Mouse (Mus musculus): Measurements from ENCODE around the gene Hoxa10. TPM values are rescaled to one million over a fixed set of nuclear protein-coding genes. Genes with fewer than 3 reads are reported as not detected.

Gene Hoxa10
- polyA plus RNA-seq, 1 experiment from 2014 or later: 0.08 TPM

GRCm38 (mm10) chr6:52270494-52271480, 30.1 kb upstream of the Hoxa10 start:
- ATAC-seq (ENCODE audit: insufficient read depth): no peak
- 8% methylated on average over 23 of the region's 23 CpGs for WGBS (ENCODE audit: insufficient replicate concordance)
- no peaks in the 10 kb centered on the region for H3K36me3 ChIP-seq (replicated peaks)
- no peak overlapping the region for H3K4me3 ChIP-seq (replicated peaks)
- H3K4me2 ChIP-seq: no peak overlapping the region
- no peak overlapping the region for H3K9ac ChIP-seq
- peaks cover 97% of the 10 kb centered on the region for H3K27me3 ChIP-seq
- no peaks in the 10 kb centered on the region for H3K9me3 ChIP-seq (replicated peaks)
- H3K27ac ChIP-seq (replicated peaks): no peak overlapping the region
- H3K4me1 ChIP-seq (replicated peaks): no peaks in the 10 kb centered on the region

GRCm38 (mm10) chr6:52268756-52269155, 28.1 kb upstream of the Hoxa10 start:
- H3K4me1 ChIP-seq (replicated peaks): no peaks in the 10 kb centered on the region
- no peak for ATAC-seq (ENCODE audit: insufficient read depth)
- no peaks in the 10 kb centered on the region for H3K9me3 ChIP-seq (replicated peaks)
- H3K4me3 ChIP-seq (replicated peaks): no peak overlapping the region
- no peaks in the 10 kb centered on the region for H3K36me3 ChIP-seq (replicated peaks)
- H3K4me2 ChIP-seq: no peak overlapping the region
- peaks cover 97% of the 10 kb centered on the region for H3K27me3 ChIP-seq
- H3K9ac ChIP-seq: no peak overlapping the region
- no peak overlapping the region for H3K27ac ChIP-seq (replicated peaks)
- whole genome bisulfite sequencing (ENCODE audit: insufficient replicate concordance): 10% methylated on average over 3 of the region's 3 CpGs

GRCm38 (mm10) chr6:52268341-52268740, 27.7 kb upstream of the Hoxa10 start:
- 13% methylated on average over 7 of the region's 7 CpGs for WGBS (ENCODE audit: insufficient replicate concordance)
- H3K9me3 ChIP-seq (replicated peaks): no peaks in the 10 kb centered on the region
- H3K27ac ChIP-seq (replicated peaks): no peak overlapping the region
- peaks cover 97% of the 10 kb centered on the region for H3K27me3 ChIP-seq
- no peak overlapping the region for H3K4me2 ChIP-seq
- no peaks in the 10 kb centered on the region for H3K4me1 ChIP-seq (replicated peaks)
- H3K36me3 ChIP-seq (replicated peaks): no peaks in the 10 kb centered on the region
- ATAC-seq (ENCODE audit: insufficient read depth): no peak
- H3K9ac ChIP-seq: no peak overlapping the region
- no peak overlapping the region for H3K4me3 ChIP-seq (replicated peaks)

- no peaks in the 10 kb centered on the region for H3K36me3 ChIP-seq (replicated peaks)
- no peak overlapping the region for H3K9ac ChIP-seq
- WGBS (ENCODE audit: insufficient replicate concordance): 9% methylated on average over 3 of the region's 3 CpGs
- H3K4me1 ChIP-seq (replicated peaks): no peaks in the 10 kb centered on the region
- no peak overlapping the region for H3K27ac ChIP-seq (replicated peaks)
- no peak for ATAC-seq (ENCODE audit: insufficient read depth)
- no peaks in the 10 kb centered on the region for H3K9me3 ChIP-seq (replicated peaks)
- H3K27me3 ChIP-seq: peaks cover 97% of the 10 kb centered on the region
- no peak overlapping the region for H3K4me3 ChIP-seq (replicated peaks)
- H3K4me2 ChIP-seq: no peak overlapping the region
Observed at GRCm38 (mm10) chr6:52267691-52268090, 27.0 kb upstream of the Hoxa10 start.

- no peak overlapping the region for H3K4me3 ChIP-seq (replicated peaks)
- WGBS (ENCODE audit: insufficient replicate concordance): 18% methylated on average over 5 of the region's 5 CpGs
- H3K27me3 ChIP-seq: peaks cover 97% of the 10 kb centered on the region
- no peaks in the 10 kb centered on the region for H3K4me1 ChIP-seq (replicated peaks)
- no peak overlapping the region for H3K4me2 ChIP-seq
- H3K27ac ChIP-seq (replicated peaks): no peak overlapping the region
- ATAC-seq (ENCODE audit: insufficient read depth): no peak
- no peak overlapping the region for H3K9ac ChIP-seq
- H3K36me3 ChIP-seq (replicated peaks): no peaks in the 10 kb centered on the region
- H3K9me3 ChIP-seq (replicated peaks): no peaks in the 10 kb centered on the region
Observed at GRCm38 (mm10) chr6:52267221-52267620, 26.6 kb upstream of the Hoxa10 start.

GRCm38 (mm10) chr6:52266666-52266985, 26.0 kb upstream of the Hoxa10 start:
- H3K36me3 ChIP-seq (replicated peaks): no peaks in the 10 kb centered on the region
- H3K27ac ChIP-seq (replicated peaks): no peak overlapping the region
- H3K9me3 ChIP-seq (replicated peaks): no peaks in the 10 kb centered on the region
- no peak overlapping the region for H3K9ac ChIP-seq
- WGBS (ENCODE audit: insufficient replicate concordance): 2% methylated on average over 9 of the region's 9 CpGs
- peaks cover 98% of the 10 kb centered on the region for H3K27me3 ChIP-seq
- H3K4me3 ChIP-seq (replicated peaks): no peak overlapping the region
- ATAC-seq (ENCODE audit: insufficient read depth): no peak
- H3K4me2 ChIP-seq: no peak overlapping the region
- H3K4me1 ChIP-seq (replicated peaks): no peaks in the 10 kb centered on the region

GRCm38 (mm10) chr6:52265913-52266665, 25.4 kb upstream of the Hoxa10 start:
- Histone ChIP-seq H3K4me1 (replicated peaks) (no peaks in the 10 kb centered on the region; the same call in 1 of the 2 replicates), H3K9ac (no peak overlapping the region), H3K27me3 (peaks cover 98% of the 10 kb centered on the region), H3K27ac (replicated peaks) (no peak overlapping the region), H3K4me3 (replicated peaks) (no peak overlapping the region), H3K36me3 (replicated peaks) (no peaks in the 10 kb centered on the region), H3K9me3 (replicated peaks) (no peaks in the 10 kb centered on the region), H3K4me2 (no peak overlapping the region)
- WGBS (ENCODE audit: insufficient replicate concordance): 2% methylated on average over 19 of the region's 19 CpGs
- no peak for ATAC-seq (ENCODE audit: insufficient read depth)

GRCm38 (mm10) chr6:52265306-52265912, 24.8 kb upstream of the Hoxa10 start:
- peaks cover 5% of the 10 kb centered on the region; the same call in 1 of the 2 replicates for H3K4me1 ChIP-seq (replicated peaks)
- H3K9ac ChIP-seq: no peak overlapping the region
- WGBS (ENCODE audit: insufficient replicate concordance): 4% methylated on average over 18 of the region's 18 CpGs
- H3K27ac ChIP-seq (replicated peaks): no peak overlapping the region
- H3K4me2 ChIP-seq: no peak overlapping the region
- ATAC-seq (ENCODE audit: insufficient read depth): no peak
- no peaks in the 10 kb centered on the region for H3K36me3 ChIP-seq (replicated peaks)
- no peaks in the 10 kb centered on the region for H3K9me3 ChIP-seq (replicated peaks)
- peaks cover 98% of the 10 kb centered on the region for H3K27me3 ChIP-seq
- no peak overlapping the region for H3K4me3 ChIP-seq (replicated peaks)

- H3K9ac ChIP-seq: no peak overlapping the region
- no peaks in the 10 kb centered on the region for H3K9me3 ChIP-seq (replicated peaks)
- H3K4me1 ChIP-seq (replicated peaks): peaks cover 5% of the 10 kb centered on the region; the same call in 1 of the 2 replicates
- no peaks in the 10 kb centered on the region for H3K36me3 ChIP-seq (replicated peaks)
- H3K4me3 ChIP-seq (replicated peaks): no peak overlapping the region
- no peak overlapping the region for H3K4me2 ChIP-seq
- no peak for ATAC-seq (ENCODE audit: insufficient read depth)
- H3K27me3 ChIP-seq: peaks cover 98% of the 10 kb centered on the region
- WGBS (ENCODE audit: insufficient replicate concordance): 3% methylated on average over 5 of the region's 5 CpGs
- no peak overlapping the region for H3K27ac ChIP-seq (replicated peaks)
Observed at GRCm38 (mm10) chr6:52264106-52264790, 23.6 kb upstream of the Hoxa10 start.

GRCm38 (mm10) chr6:52263321-52263585, 22.6 kb upstream of the Hoxa10 start:
- Histone ChIP-seq H3K27ac (replicated peaks) (no peak overlapping the region), H3K36me3 (replicated peaks) (no peaks in the 10 kb centered on the region), H3K4me2 (no peak overlapping the region), H3K4me3 (replicated peaks) (no peak overlapping the region), H3K27me3 (peaks cover 98% of the 10 kb centered on the region), H3K9ac (no peak overlapping the region), H3K9me3 (replicated peaks) (no peaks in the 10 kb centered on the region), H3K4me1 (replicated peaks) (peaks cover 5% of the 10 kb centered on the region; the same call in 1 of the 2 replicates)
- under 1% methylated on average over 6 of the region's 6 CpGs for WGBS (ENCODE audit: insufficient replicate concordance)
- no peak for ATAC-seq (ENCODE audit: insufficient read depth)

Data from liver, embryonic 15.5 days (tissue).